Mouse (Mus musculus) liver, embryonic 16.5 days (tissue): ENCODE measurements around the gene Rlf. TPM values are rescaled to one million over a fixed set of nuclear protein-coding genes. Genes with fewer than 3 reads are reported as not detected.
A peak's percentile ranks its signal among the peaks of the same experiment; 100 is the strongest.
"Not testable (repeated sequence)": the region's sequence is repeated elsewhere in the genome, so short reads cannot be mapped to it uniquely, and the experiment has no call there.

ENCODE experiments used
- ATAC-seq: fragments of 200-750 bp; cut with Nextera tagmentation; 2 replicates; pipeline ENCODE4 v1.8.0; 2017; ENCODE audit warnings: low read depth, mild to moderate bottlenecking, moderate number of reproducible peaks, moderate library complexity
- H3K27ac ChIP-seq: fragments of 300-500 bp; sonication (generic); 2 replicates; pipeline ENCODE4 v1.5.1; 2014; ENCODE audit warnings: mild to moderate bottlenecking, low read length
- H3K27me3 ChIP-seq: fragments of 300-500 bp; sonication (generic); 2 replicates; pipeline ENCODE4 v1.6.1; 2014; ENCODE audit warnings: low read depth, low read length, mixed read lengths; ENCODE audit not compliant: control insufficient read depth, insufficient read depth
- H3K36me3 ChIP-seq: fragments of 300-500 bp; sonication (generic); 2 replicates; pipeline ENCODE4 v1.6.1; 2014; ENCODE audit warnings: mild to moderate bottlenecking; ENCODE audit not compliant: control insufficient read depth, insufficient read depth
- H3K4me1 ChIP-seq: fragments of 300-500 bp; sonication (generic); 2 replicates; pipeline ENCODE4 v1.6.1; 2014; ENCODE audit warnings: low read depth, low read length, mixed read lengths; ENCODE audit not compliant: control insufficient read depth
- H3K4me2 ChIP-seq: fragments of 300-500 bp; sonication (generic); 2 replicates; pipeline ENCODE4 v1.6.1; 2014; ENCODE audit warnings: low read depth, low read length, mixed read lengths
- H3K4me3 ChIP-seq: fragments of 300-500 bp; sonication (generic); 2 replicates; pipeline ENCODE4 v1.5.1; 2014; ENCODE audit warnings: low read depth, mild to moderate bottlenecking, low read length
- H3K9ac ChIP-seq: fragments of 300-500 bp; sonication (generic); 2 replicates; pipeline ENCODE4 v1.6.1; 2014; ENCODE audit warnings: low read depth, low read length
- H3K9me3 ChIP-seq: fragments of 300-500 bp; sonication (generic); replicated peaks from 2 replicates; pipeline ENCODE4 v1.6.1; 2016; ENCODE audit warnings: low read length; ENCODE audit not compliant: control insufficient read depth
- WGBS: fragments of 180-500 bp; shearing (Covaris S2); extraction: QIAGEN DNeasy Blood & Tissue Kit; methylation state at CpG from one replicate; pipeline ENCODE4 v1.1.7; 2014; ENCODE audit not compliant: insufficient replicate concordance; 5-methylcytosine and 5-hydroxymethylcytosine counted together
- polyA plus RNA-seq: library from polyadenylated mRNA; unstranded; fragments of >200 nt; fragmentation: Nextera tagmentation; extraction: Ambion mirVana; gene quantifications from 2 replicates; pipeline ENCODE4 v1.2.1, GENCODE M21; 2015

The Rlf gene
- polyA plus RNA-seq, 1 experiment from 2014 or later = 11.1 TPM

GRCm38 (mm10) chr4:121192306-121192705 is 22.6 kb downstream of the Rlf start:
- Histone ChIP-seq H3K36me3 (peaks cover 5% of the 10 kb centered on the region; the same call in 1 of the 2 replicates), H3K27ac (no peak overlapping the region), H3K4me1 (no peaks in the 10 kb centered on the region), H3K9ac (no peak overlapping the region), H3K4me2 (no peak overlapping the region), H3K27me3 (no peaks in the 10 kb centered on the region), H3K4me3 (no peak overlapping the region), H3K9me3 (no peaks in the 10 kb centered on the region)
- no peak for ATAC-seq
- WGBS = 84% methylated on average over 2 of the region's 2 CpGs

DNA sequence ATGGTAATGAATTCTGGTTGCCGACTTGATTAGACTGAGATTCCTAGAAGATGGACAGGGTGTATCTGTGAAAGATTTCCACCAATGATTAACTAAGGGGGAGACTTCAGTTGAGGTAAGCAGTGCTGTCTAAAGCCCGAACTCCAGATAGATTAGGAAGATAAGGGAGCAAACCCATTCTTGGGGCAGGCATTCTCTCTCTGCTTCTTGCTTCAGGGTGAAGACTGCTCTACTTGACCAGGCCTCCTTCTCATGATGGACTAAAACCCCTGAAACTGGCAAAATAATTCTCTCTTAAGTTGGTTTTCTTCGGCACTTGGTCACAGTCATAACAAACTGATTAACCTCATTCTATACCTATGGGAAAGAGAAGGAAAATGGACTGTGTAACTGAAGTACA is 25.5 kb downstream of the Rlf start:
- Histone ChIP-seq H3K27ac (no peak overlapping the region), H3K9me3 (no peaks in the 10 kb centered on the region), H3K27me3 (no peaks in the 10 kb centered on the region), H3K4me2 (no peak overlapping the region), H3K4me3 (no peak overlapping the region), H3K4me1 (no peaks in the 10 kb centered on the region), H3K36me3 (peaks cover 15% of the 10 kb centered on the region), H3K9ac (no peak overlapping the region)
- ATAC-seq = no peak
- WGBS = 73% methylated on average over 3 of the region's 3 CpGs

DNA sequence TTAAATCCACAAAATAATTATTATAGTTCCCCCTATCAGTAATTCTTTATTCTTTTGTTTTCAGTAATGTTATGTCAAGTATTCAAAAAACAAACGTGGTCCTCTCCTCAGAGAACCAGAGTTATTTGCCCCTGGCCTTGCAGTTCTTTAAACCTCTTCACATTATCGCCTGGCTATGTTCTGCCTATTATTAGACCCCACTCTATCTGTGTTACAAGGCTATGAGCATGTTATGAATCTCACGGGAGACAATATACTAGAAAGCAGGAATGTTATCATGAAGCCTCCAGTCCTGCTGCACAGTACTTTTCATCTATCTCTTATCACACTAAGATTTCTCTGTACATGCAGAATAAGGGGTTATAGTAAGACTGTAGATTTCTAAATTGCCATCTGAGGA is 35.2 kb downstream of the Rlf start:
- Histone ChIP-seq H3K27me3 (no peaks in the 10 kb centered on the region), H3K36me3 (peaks cover 20% of the 10 kb centered on the region), H3K9me3 (no peaks in the 10 kb centered on the region; the same call in 1 of the 2 replicates), H3K4me3 (no peak overlapping the region), H3K4me1 (no peaks in the 10 kb centered on the region), H3K27ac (no peak overlapping the region), H3K9ac (no peak overlapping the region), H3K4me2 (no peak overlapping the region)
- 85% methylated on average over 3 of the region's 3 CpGs for WGBS
- no peak for ATAC-seq

DNA sequence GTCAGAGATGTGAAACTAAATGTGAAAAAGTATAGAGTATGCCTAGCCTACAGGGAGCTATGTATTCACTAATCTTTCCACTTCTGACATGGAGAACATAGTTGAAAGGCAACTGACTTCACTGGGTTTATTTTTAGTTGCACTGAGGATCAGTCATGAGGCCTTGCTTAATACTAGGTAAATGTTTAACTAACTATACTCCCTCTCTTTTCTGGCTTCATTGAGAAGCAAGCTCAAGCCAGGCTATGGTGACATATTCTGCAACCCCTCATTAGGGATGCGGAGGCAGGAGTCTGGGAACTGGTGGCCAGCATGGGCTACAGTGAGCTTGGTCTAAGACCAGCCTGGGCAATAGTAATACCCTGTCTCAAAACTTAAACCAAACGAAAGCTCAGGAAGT is 47.2 kb downstream of the Rlf start:
- no peaks in the 10 kb centered on the region for H3K27me3 ChIP-seq
- ATAC-seq = peak; percentile 82
- no peaks in the 10 kb centered on the region for H3K4me1 ChIP-seq
- H3K9ac ChIP-seq = no peak overlapping the region
- H3K4me3 ChIP-seq = no peak overlapping the region
- H3K4me2 ChIP-seq = no peak overlapping the region
- peaks cover 26% of the 10 kb centered on the region for H3K36me3 ChIP-seq
- H3K27ac ChIP-seq = no peak overlapping the region
- 71% methylated on average over 2 of the region's 2 CpGs for WGBS
- H3K9me3 ChIP-seq = no peaks in the 10 kb centered on the region

GRCm38 (mm10) chr4:121166697-121167096 is 48.2 kb downstream of the Rlf start:
- H3K4me2 ChIP-seq, H3K4me1 ChIP-seq, H3K9ac ChIP-seq, ATAC-seq, H3K9me3 ChIP-seq, H3K27me3 ChIP-seq, H3K27ac ChIP-seq, H3K4me3 ChIP-seq: not testable (repeated sequence)
- WGBS = 66% methylated on average over 3 of the region's 5 CpGs
- H3K36me3 ChIP-seq = peaks cover 26% of the 10 kb centered on the region

- no peak for ATAC-seq
- Histone ChIP-seq H3K4me2 (no peak overlapping the region), H3K36me3 (peaks cover 9% of the 10 kb centered on the region), H3K4me1 (no peaks in the 10 kb centered on the region), H3K9ac (no peak overlapping the region), H3K4me3 (no peak overlapping the region), H3K27ac (no peak overlapping the region), H3K9me3 (no peaks in the 10 kb centered on the region; the same call in 1 of the 2 replicates), H3K27me3 (no peaks in the 10 kb centered on the region)
- 81% methylated on average over 2 of the region's 2 CpGs for WGBS
These were observed 51.3 kb downstream of the Rlf start for GRCm38 (mm10) chr4:121163501-121164030.

DNA sequence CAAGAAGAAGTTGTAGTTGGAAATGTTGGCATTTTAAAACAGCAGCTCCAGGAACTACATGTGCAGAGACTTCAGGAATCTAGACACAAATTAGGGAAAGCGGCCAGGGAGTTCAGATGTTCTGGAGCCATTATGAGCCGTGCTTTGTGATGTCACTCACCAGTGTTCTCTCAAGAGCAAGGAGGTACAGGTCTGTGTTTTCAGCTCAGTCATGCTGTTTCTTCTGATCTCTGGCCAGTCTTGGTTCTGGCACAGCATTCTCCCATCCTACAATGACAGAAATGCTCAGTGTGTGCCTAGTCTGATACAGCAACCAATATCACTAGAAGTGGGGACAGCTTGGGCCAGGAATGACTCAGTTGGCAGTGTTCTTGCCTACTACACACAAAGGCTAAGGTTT is 105.8 kb downstream of the Rlf start, which contains the start of gene Tmco2:
Gene Tmco2 (minus strand): TSS at position 101 of the 400 bp plus-strand sequence.
- H3K27ac ChIP-seq = no peak within 1 kb of the TSS
- ATAC-seq = no peak
- H3K36me3 ChIP-seq = no peaks in the 10 kb centered on the region
- H3K9me3 ChIP-seq = no peaks in the 10 kb centered on the region
- no peaks in the 10 kb centered on the region for H3K4me1 ChIP-seq
- no peak within 1 kb of the TSS for H3K4me3 ChIP-seq
- H3K4me2 ChIP-seq = no peak within 1 kb of the TSS
- no peaks in the 10 kb centered on the region for H3K27me3 ChIP-seq
- no peak within 1 kb of the TSS for H3K9ac ChIP-seq
- WGBS = 67% methylated on average over 2 of the region's 2 CpGs

DNA sequence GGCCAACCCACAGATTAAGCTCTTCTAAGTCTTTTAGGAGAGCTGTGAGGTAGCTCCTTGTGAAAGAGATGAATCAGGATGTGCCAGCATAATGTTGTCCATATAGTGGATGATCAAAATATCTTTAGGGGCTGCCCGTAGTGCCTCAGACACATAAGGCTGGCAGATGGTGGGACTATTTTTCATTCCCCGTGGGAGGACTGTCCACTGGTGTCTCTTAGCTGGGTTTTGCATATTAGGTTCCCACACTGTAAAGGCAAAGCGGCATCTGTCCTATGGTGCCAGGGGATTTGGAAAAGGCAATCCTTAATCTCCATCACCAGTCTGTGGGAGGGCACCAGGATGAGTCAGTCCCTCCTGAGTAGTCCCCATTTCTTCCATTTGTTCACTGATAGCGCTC is 111.6 kb downstream of the Rlf start:
- Histone ChIP-seq H3K27ac (no peak overlapping the region), H3K4me2 (no peak overlapping the region), H3K9me3 (no peaks in the 10 kb centered on the region), H3K36me3 (no peaks in the 10 kb centered on the region), H3K9ac (no peak overlapping the region), H3K4me1 (peaks cover 3% of the 10 kb centered on the region), H3K27me3 (no peaks in the 10 kb centered on the region), H3K4me3 (no peak overlapping the region)
- WGBS = 62% methylated on average over 4 of the region's 4 CpGs
- no peak for ATAC-seq

GRCm38 (mm10) chr4:121097650-121098378 is 117.1 kb downstream of the Rlf start, which contains the start of gene Zmpste24:
Gene Zmpste24 (minus strand): TSS chr4:121098241.
- peak within 1 kb of the TSS; percentile 78 for H3K9ac ChIP-seq
- H3K4me1 ChIP-seq = peaks cover 7% of the 10 kb centered on the region
- under 1% methylated on average over 39 of the region's 39 CpGs for WGBS
- peak; percentile 83 for ATAC-seq
- H3K27ac ChIP-seq = peak within 1 kb of the TSS; percentile 47; the same call in 1 of the 2 replicates
- H3K27me3 ChIP-seq = no peaks in the 10 kb centered on the region
- H3K9me3 ChIP-seq = no peaks in the 10 kb centered on the region
- H3K4me3 ChIP-seq = peak within 1 kb of the TSS; percentile 82
- peak within 1 kb of the TSS; percentile 73 for H3K4me2 ChIP-seq
- H3K36me3 ChIP-seq = peaks cover 11% of the 10 kb centered on the region
